Mouse (Mus musculus): ENCODE measurements around the gene Galns.

DNA sequence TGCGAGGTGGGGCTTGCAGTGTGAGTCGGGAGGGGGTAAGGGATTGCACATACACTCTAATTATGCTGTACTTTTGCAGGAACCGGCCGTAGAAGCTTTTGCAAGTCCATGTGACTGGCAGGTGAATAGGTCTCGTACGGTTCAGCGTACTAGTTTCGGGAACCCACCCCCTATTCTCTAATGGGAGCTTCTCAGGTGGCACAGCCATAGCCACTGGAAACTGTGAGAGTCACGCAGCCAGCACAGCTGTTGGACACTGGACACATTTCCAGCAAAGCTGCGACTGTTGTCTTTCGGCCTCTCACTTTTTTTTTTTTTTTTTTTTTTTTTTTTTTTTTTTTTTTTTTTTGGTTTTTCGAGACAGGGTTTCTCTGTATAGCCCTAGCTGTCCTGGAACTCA is 4.5 kb downstream of the Galns start:
- TF ChIP-seq CTCF (IDR thresholded peaks at IDR 0.05; ENCODE audit: insufficient read depth, low read depth, low read length): no peak
- TF ChIP-seq POLR2A (IDR thresholded peaks at IDR 0.05; ENCODE audit: insufficient read depth, low read depth, low read length): no peak

Measured in olfactory bulb, adult 2 months (tissue).